ENCODE assay signal across 11 mouse cellular contexts in the genomic region with DNA sequence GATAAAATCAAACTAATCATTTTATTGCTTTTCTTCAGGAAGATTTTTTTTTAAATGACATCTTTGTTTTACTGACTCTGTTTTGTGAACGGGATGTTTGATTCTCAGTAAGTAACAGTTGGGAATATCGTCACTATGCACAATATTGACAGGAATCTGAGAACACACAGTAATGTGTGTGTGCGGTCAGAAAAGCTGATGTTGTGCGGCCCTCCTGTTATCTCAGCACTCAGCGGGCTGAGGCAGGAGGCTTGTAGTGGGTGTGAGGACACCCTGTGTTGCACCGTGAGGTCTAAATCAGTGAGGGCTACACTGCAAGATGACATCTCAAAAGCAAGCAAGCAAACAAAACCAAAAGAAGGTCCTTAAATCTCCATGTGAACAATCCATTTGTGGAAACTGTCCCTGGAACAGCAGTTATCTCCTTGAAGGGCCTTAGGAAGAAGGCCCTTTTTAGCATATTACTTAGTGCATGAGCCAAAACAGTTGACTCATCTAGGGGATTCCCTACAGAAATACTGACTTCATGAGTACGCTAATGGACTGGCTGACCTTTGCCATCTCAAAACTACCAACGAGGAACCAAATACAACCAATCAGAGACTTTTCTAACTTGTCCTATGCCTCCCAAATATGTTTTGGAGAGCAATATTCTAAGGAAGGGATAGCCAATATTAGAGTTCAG.
"Had no signal": no experiment of that assay in that cellular context is flagged by ENCODE, and none has a peak within 500 bp of the region (broad histone marks: within the 10 kb centered on the region; RNA-seq: fewer than 3 reads in every experiment).

No protein-coding gene starts in this region.

- H3K4me2 ChIP-seq: kidney, embryonic 15.5 days; limb, embryonic 12.5 days; liver, embryonic 13.5 days; midbrain, embryonic 15.5 days had no signal

- H3K36me3 ChIP-seq: kidney, embryonic 15.5 days; limb, embryonic 12.5 days; liver, embryonic 13.5 days; midbrain, embryonic 10.5 days; midbrain, embryonic 15.5 days had no signal

- H3K4me3 ChIP-seq: kidney, embryonic 15.5 days; limb, embryonic 12.5 days; liver, embryonic 13.5 days; midbrain, embryonic 10.5 days; midbrain, embryonic 15.5 days had no signal

- H3K9ac ChIP-seq: kidney, embryonic 15.5 days; limb, embryonic 12.5 days; liver, embryonic 13.5 days; liver, postnatal 0 days; midbrain, embryonic 15.5 days had no signal

- H3K27me3 ChIP-seq: kidney, embryonic 15.5 days; limb, embryonic 12.5 days; liver, embryonic 13.5 days; midbrain, embryonic 15.5 days had no signal

- ATAC-seq: liver, postnatal 0 days; midbrain, embryonic 15.5 days had no signal

- H3K9me3 ChIP-seq: kidney, embryonic 15.5 days; limb, embryonic 12.5 days; liver, embryonic 13.5 days; midbrain, embryonic 10.5 days; midbrain, embryonic 15.5 days had no signal

- DNase-seq: kidney, postnatal 14 days; layer of hippocampus, postnatal 36 days; liver; liver, embryonic 13.5 days; liver, postnatal 0 days; right cerebral cortex, postnatal 14 days; thymus, postnatal 36 days had no signal

- H3K4me1 ChIP-seq: kidney, embryonic 15.5 days; limb, embryonic 12.5 days; liver, embryonic 13.5 days; midbrain, embryonic 10.5 days had no signal

- H3K27ac ChIP-seq: kidney, embryonic 15.5 days; limb, embryonic 12.5 days; liver, embryonic 13.5 days; midbrain, embryonic 10.5 days; midbrain, embryonic 15.5 days had no signal
